Mouse (Mus musculus) testis, adult 2 months (tissue): ENCODE measurements around the gene Csmd2.

Experiments used
- CTCF ChIP-seq: fragments of 200-500 bp; IDR thresholded peaks from 2 replicates; pipeline ENCODE4 v1.5.1; 2012; ENCODE audit warnings: low read depth, mild to moderate bottlenecking, inconsistent platforms, low read length, moderate library complexity; ENCODE audit not compliant: control insufficient read depth, insufficient read depth, insufficient replicate concordance
- POLR2A ChIP-seq: fragments of 200-500 bp; IDR thresholded peaks from 2 replicates; pipeline ENCODE4 v1.6.1; 2012; ENCODE audit warnings: low read depth, mild to moderate bottlenecking, inconsistent platforms, low read length, moderate library complexity; ENCODE audit not compliant: control insufficient read depth

- no peak for TF ChIP-seq CTCF
- TF ChIP-seq POLR2A: no peak
Measured at GRCm38 (mm10) chr4:128028294-128028693, 40.6 kb downstream of the Csmd2 start.
